Mouse (Mus musculus) neural tube, embryonic 12.5 days (tissue): Measurements from ENCODE around the gene Dnal4. TPM values are rescaled to one million over a fixed set of nuclear protein-coding genes. Genes with fewer than 3 reads are reported as not detected.
A peak's percentile ranks its signal among the peaks of the same experiment; 100 is the strongest.

Experiments used
- ATAC-seq: fragments of 200-750 bp; cut with Nextera tagmentation; 2 replicates; pipeline ENCODE4 v1.8.0; 2017; ENCODE audit warnings: low read depth, mild to moderate bottlenecking, moderate TSS enrichment, moderate library complexity; ENCODE audit not compliant: low FRiP score
- H3K27ac ChIP-seq: fragments of 300-500 bp; sonication (generic); 2 replicates; pipeline ENCODE4 v1.5.1; 2016
- H3K27me3 ChIP-seq: fragments of 300-500 bp; sonication (generic); replicated peaks from 2 replicates; pipeline ENCODE4 v1.6.1; 2016; ENCODE audit warnings: mild to moderate bottlenecking
- H3K36me3 ChIP-seq: fragments of 300-500 bp; sonication (generic); 2 replicates; pipeline ENCODE4 v1.6.1; 2016; ENCODE audit warnings: mild to moderate bottlenecking
- H3K4me1 ChIP-seq: fragments of 300-500 bp; sonication (generic); 2 replicates; pipeline ENCODE4 v1.6.1; 2016
- H3K4me2 ChIP-seq: fragments of 300-500 bp; sonication (generic); replicated peaks from 2 replicates; pipeline ENCODE4 v1.6.1; 2016; ENCODE audit warnings: mild to moderate bottlenecking
- H3K4me3 ChIP-seq: fragments of 300-500 bp; sonication (generic); 2 replicates; pipeline ENCODE4 v1.5.1; 2016
- H3K9ac ChIP-seq: fragments of 300-500 bp; sonication (generic); 2 replicates; pipeline ENCODE4 v1.6.1; 2016; ENCODE audit warnings: mild to moderate bottlenecking
- H3K9me3 ChIP-seq: fragments of 300-500 bp; sonication (generic); 2 replicates; pipeline ENCODE4 v1.6.1; 2016; ENCODE audit warnings: mild to moderate bottlenecking
- WGBS: fragments of 180-500 bp; shearing (Covaris S2); methylation state at CpG from one replicate; pipeline ENCODE4 v1.1.7; 2016; 5-methylcytosine and 5-hydroxymethylcytosine counted together
- polyA plus RNA-seq: library from polyadenylated mRNA; unstranded; fragments of >200 nt; fragmentation: Nextera tagmentation; extraction: Ambion mirVana; gene quantifications from 2 replicates; pipeline ENCODE4 v1.2.1, GENCODE M21; 2016

Dnal4 gene
- polyA plus RNA-seq, 1 experiment from 2014 or later = 73.1 TPM

DNA sequence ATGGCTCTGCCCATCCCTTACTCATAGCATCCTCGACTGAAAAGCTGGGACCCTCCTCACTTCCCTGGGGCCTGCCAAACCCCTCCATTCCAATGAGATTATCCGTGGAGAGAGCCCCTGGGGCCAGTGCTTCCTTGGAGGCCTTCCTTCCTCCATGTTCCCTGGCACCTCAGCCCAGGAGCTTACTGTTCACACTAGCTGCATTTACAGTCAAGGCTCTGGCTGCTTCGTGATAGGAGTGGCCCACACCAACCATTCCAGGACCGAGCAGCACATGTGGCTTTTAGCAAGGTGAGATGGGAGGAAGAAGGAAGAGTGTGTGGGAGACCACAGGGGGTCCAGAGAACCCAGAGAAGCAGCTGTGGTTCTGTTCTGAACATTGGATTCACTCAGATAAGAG lies 23.8 kb downstream of the Dnal4 start:
- Histone ChIP-seq H3K27me3 (no peaks in the 10 kb centered on the region), H3K4me2 (no peak overlapping the region), H3K27ac (no peak overlapping the region), H3K9me3 (no peaks in the 10 kb centered on the region), H3K9ac (0 out of 2 replicates have a peak overlapping the region, but pooled peaks have one; percentile 3), H3K4me1 (peaks cover 6% of the 10 kb centered on the region), H3K36me3 (no peaks in the 10 kb centered on the region), H3K4me3 (no peak overlapping the region)
- WGBS = 64% methylated on average over 4 of the region's 4 CpGs
- ATAC-seq = no peak

- WGBS = 88% methylated on average over 3 of the region's 3 CpGs
- no peaks in the 10 kb centered on the region for H3K36me3 ChIP-seq
- H3K27me3 ChIP-seq = no peaks in the 10 kb centered on the region
- no peak overlapping the region for H3K27ac ChIP-seq
- no peaks in the 10 kb centered on the region for H3K9me3 ChIP-seq
- 0 out of 2 replicates have a peak, but pooled peaks have one; percentile 25 for ATAC-seq
- H3K4me3 ChIP-seq = no peak overlapping the region
- no peak overlapping the region for H3K4me2 ChIP-seq
- H3K4me1 ChIP-seq = peaks cover 6% of the 10 kb centered on the region
- no peak overlapping the region for H3K9ac ChIP-seq
These were observed 24.3 kb downstream of the Dnal4 start for GRCm38 (mm10) chr15:79753420-79753752.

- Histone ChIP-seq H3K9ac (no peak overlapping the region), H3K9me3 (no peaks in the 10 kb centered on the region), H3K4me2 (no peak overlapping the region), H3K27me3 (no peaks in the 10 kb centered on the region), H3K27ac (no peak overlapping the region), H3K4me1 (peaks cover 6% of the 10 kb centered on the region), H3K4me3 (no peak overlapping the region), H3K36me3 (no peaks in the 10 kb centered on the region)
- ATAC-seq = 0 out of 2 replicates have a peak, but pooled peaks have one; percentile 50
- WGBS = 24% methylated on average over 11 of the region's 11 CpGs
These were observed 24.8 kb downstream of the Dnal4 start for GRCm38 (mm10) chr15:79752742-79753419.

GRCm38 (mm10) chr15:79751772-79752171 lies 25.9 kb downstream of the Dnal4 start:
- Histone ChIP-seq H3K9me3 (no peaks in the 10 kb centered on the region), H3K36me3 (no peaks in the 10 kb centered on the region), H3K4me2 (no peak overlapping the region), H3K27ac (no peak overlapping the region), H3K4me3 (no peak overlapping the region), H3K27me3 (no peaks in the 10 kb centered on the region), H3K9ac (0 out of 2 replicates have a peak overlapping the region, but pooled peaks have one; percentile 9), H3K4me1 (peaks cover 6% of the 10 kb centered on the region)
- no peak for ATAC-seq
- 87% methylated on average over 17 of the region's 17 CpGs for WGBS

DNA sequence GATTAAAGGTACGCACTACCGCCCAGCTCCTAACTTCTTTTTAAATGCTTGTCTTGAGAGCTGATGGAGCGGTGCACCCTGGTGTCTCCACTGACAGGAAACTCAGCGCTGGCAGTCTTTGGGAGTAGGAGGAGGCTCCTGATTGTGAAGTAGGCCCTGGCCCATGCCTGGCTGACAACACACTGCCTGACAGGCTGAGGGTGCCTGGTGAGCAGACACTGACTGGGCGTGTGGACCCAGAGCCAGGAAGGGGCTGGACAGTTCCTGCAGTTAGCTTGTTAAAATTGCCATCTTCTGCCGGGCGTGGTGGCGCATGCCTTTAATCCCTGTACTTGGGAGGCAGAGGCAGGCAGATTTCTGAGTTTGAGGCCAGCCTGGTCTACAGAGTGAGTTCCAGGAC lies 27.4 kb downstream of the Dnal4 start:
- no peak for ATAC-seq
- WGBS = 92% methylated on average over 8 of the region's 8 CpGs
- no peaks in the 10 kb centered on the region; the same call in 1 of the 2 replicates for H3K4me1 ChIP-seq

GRCm38 (mm10) chr15:79749162-79749561 lies 28.5 kb downstream of the Dnal4 start:
- Histone ChIP-seq H3K36me3 (no peaks in the 10 kb centered on the region), H3K27ac (no peak overlapping the region), H3K9ac (no peak overlapping the region), H3K4me2 (no peak overlapping the region), H3K4me1 (no peaks in the 10 kb centered on the region; the same call in 1 of the 2 replicates), H3K4me3 (no peak overlapping the region), H3K9me3 (no peaks in the 10 kb centered on the region), H3K27me3 (no peaks in the 10 kb centered on the region)
- 94% methylated on average over 7 of the region's 7 CpGs for WGBS
- no peak for ATAC-seq

More for the DNA sequence above, 27.4 kb downstream of the Dnal4 start:
- Histone ChIP-seq H3K9ac (no peak overlapping the region), H3K36me3 (no peaks in the 10 kb centered on the region), H3K27me3 (no peaks in the 10 kb centered on the region), H3K4me3 (no peak overlapping the region), H3K9me3 (no peaks in the 10 kb centered on the region), H3K4me2 (no peak overlapping the region), H3K27ac (no peak overlapping the region)

GRCm38 (mm10) chr15:79747998-79748397 lies 29.7 kb downstream of the Dnal4 start:
- WGBS = 65% methylated on average over 11 of the region's 11 CpGs
- ATAC-seq = no peak

DNA sequence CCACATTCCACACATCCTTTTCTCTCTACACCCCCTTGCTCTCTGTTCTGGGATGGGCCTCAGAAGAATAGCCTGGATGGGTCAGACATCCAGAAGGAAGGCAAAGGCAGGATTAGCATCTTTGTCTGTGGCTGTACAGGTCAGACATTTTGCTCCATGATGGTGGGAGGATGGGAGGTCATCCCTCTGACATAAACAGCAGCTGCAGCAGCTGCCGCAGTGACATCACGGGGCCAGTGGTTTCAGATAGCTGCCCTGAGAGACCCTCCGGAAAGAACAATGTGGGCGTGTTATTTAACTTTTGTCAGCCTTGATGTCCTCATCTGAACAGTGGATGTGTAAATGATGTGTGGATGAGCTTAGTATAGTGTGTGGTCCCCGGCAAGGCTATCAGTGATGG lies 31.8 kb downstream of the Dnal4 start:
- no peaks in the 10 kb centered on the region for H3K27me3 ChIP-seq
- H3K4me3 ChIP-seq = no peak overlapping the region
- no peaks in the 10 kb centered on the region for H3K36me3 ChIP-seq
- H3K9me3 ChIP-seq = no peaks in the 10 kb centered on the region
- no peak for ATAC-seq
- no peak overlapping the region for H3K9ac ChIP-seq
- no peak overlapping the region for H3K27ac ChIP-seq
- H3K4me2 ChIP-seq = no peak overlapping the region
- H3K4me1 ChIP-seq = peaks cover 11% of the 10 kb centered on the region
- 91% methylated on average over 5 of the region's 5 CpGs for WGBS

More at GRCm38 (mm10) chr15:79747998-79748397, 29.7 kb downstream of the Dnal4 start:
- Histone ChIP-seq H3K36me3 (no peaks in the 10 kb centered on the region), H3K9ac (no peak overlapping the region), H3K4me3 (no peak overlapping the region), H3K27ac (no peak overlapping the region), H3K4me2 (no peak overlapping the region), H3K27me3 (no peaks in the 10 kb centered on the region), H3K9me3 (no peaks in the 10 kb centered on the region), H3K4me1 (0 out of 2 replicates have a peak, but pooled peaks cover 3% of the 10 kb centered on the region)

DNA sequence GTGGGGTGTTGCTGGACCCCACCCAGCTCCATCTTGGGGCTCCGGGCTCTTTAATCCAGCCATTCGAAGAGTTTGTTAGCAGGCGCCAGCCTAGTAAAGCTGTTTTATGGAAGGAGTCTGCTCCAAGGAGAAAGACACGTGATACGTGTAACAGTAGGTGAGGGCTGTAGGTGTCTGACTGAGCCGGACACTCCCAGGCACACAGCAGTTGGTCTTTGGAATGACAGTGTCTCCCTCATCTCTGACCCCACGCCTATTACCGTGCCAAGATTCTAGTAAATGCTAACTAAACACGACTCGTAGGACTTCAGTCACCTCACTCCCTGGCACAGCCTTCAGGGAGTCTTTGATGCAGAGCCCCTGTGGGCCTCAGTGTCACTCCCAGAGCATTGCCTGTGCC lies 32.3 kb downstream of the Dnal4 start:
- Histone ChIP-seq H3K36me3 (no peaks in the 10 kb centered on the region), H3K9ac (no peak overlapping the region), H3K4me2 (no peak overlapping the region), H3K9me3 (no peaks in the 10 kb centered on the region), H3K4me1 (peaks cover 17% of the 10 kb centered on the region), H3K4me3 (no peak overlapping the region), H3K27ac (no peak overlapping the region), H3K27me3 (no peaks in the 10 kb centered on the region)
- no peak for ATAC-seq
- 91% methylated on average over 10 of the region's 10 CpGs for WGBS

GRCm38 (mm10) chr15:79744742-79745141 lies 32.9 kb downstream of the Dnal4 start:
- Histone ChIP-seq H3K9ac (no peak overlapping the region), H3K9me3 (no peaks in the 10 kb centered on the region), H3K4me1 (peaks cover 23% of the 10 kb centered on the region), H3K27me3 (no peaks in the 10 kb centered on the region), H3K27ac (no peak overlapping the region), H3K4me2 (no peak overlapping the region), H3K4me3 (no peak overlapping the region), H3K36me3 (peaks cover under 1% of the 10 kb centered on the region; the same call in 1 of the 2 replicates)
- WGBS = 75% methylated on average over 8 of the region's 8 CpGs
- no peak for ATAC-seq

DNA sequence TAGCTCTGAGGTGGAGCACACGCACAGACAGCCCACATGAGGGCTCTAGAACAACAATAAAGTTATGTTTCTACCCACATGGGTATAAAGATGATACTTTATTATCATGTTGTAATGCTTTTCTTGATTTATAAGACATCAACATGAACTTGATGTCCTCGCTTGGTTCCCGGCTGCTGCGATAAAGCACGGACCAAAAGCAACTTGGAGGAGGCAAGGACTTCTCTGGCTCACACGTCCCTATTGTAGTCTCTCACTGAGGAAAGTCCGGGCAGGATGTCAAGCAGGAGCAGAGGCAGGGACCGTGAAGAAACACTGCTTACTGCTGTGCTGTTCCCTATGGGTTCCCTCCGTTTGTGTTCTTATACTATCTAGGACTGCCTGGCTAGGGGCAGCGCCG lies 33.6 kb downstream of the Dnal4 start:
- Histone ChIP-seq H3K4me3 (no peak overlapping the region), H3K27ac (no peak overlapping the region), H3K36me3 (peaks cover 8% of the 10 kb centered on the region), H3K4me2 (no peak overlapping the region), H3K9ac (no peak overlapping the region), H3K4me1 (peaks cover 27% of the 10 kb centered on the region), H3K9me3 (no peaks in the 10 kb centered on the region), H3K27me3 (no peaks in the 10 kb centered on the region)
- 94% methylated on average over 11 of the region's 11 CpGs for WGBS
- no peak for ATAC-seq

GRCm38 (mm10) chr15:79742706-79743023 lies 35.0 kb downstream of the Dnal4 start:
- WGBS = under 1% methylated on average over 23 of the region's 23 CpGs
- H3K27ac ChIP-seq = no peak overlapping the region

More at GRCm38 (mm10) chr15:79742706-79743023, 35.0 kb downstream of the Dnal4 start:
- Histone ChIP-seq H3K36me3 (peaks cover 21% of the 10 kb centered on the region), H3K4me1 (peaks cover 27% of the 10 kb centered on the region), H3K4me3 (peak overlapping the region; percentile 95), H3K9ac (peak overlapping the region; percentile 98), H3K27me3 (no peaks in the 10 kb centered on the region), H3K4me2 (peak overlapping the region; percentile 73), H3K9me3 (no peaks in the 10 kb centered on the region)
- no peak for ATAC-seq
